27 mouse cellular contexts compared by ENCODE assay signal in genomic region chr13:36085971-36086370, GRCm38 (mm10). TPM values are rescaled to one million over a fixed set of nuclear protein-coding genes. Genes with fewer than 3 reads are reported as not detected.
A peak's percentile ranks its signal among the peaks of the same experiment; 100 is the strongest.
DNase-seq lines count a peak whose midpoint lies in the region; ATAC-seq and TF ChIP-seq lines count a peak whose summit lies in the region.
"Had no signal": no experiment of that assay in that cellular context is flagged by ENCODE, and none has a peak within 500 bp of the region (broad histone marks: within the 10 kb centered on the region; RNA-seq: fewer than 3 reads in every experiment).

No protein-coding gene starts in this region.

- TF ChIP-seq EP300 in liver, postnatal 0 days (IDR thresholded peaks at IDR 0.05; ENCODE audit: low read depth): no peak

- peak overlapping the region; percentile 62; the same call in 1 of the 2 replicates for H3K27ac ChIP-seq in liver, embryonic 12.5 days
- H3K27ac ChIP-seq in liver, postnatal 0 days (ENCODE audit: low read depth): no peak overlapping the region
- peak overlapping the region; percentile 18 for H3K27ac ChIP-seq in liver, embryonic 16.5 days (ENCODE audit: low read length)
- H3K27ac ChIP-seq: hindbrain, embryonic 10.5 days; intestine, embryonic 15.5 days; limb, embryonic 13.5 days; lung, embryonic 15.5 days; midbrain, embryonic 10.5 days; neural tube, embryonic 12.5 days; stomach, embryonic 15.5 days had no signal

- TF ChIP-seq CTCF in liver, postnatal 0 days (IDR thresholded peaks at IDR 0.05; ENCODE audit: low read depth): no peak

- no peaks in the 10 kb centered on the region for H3K9me3 ChIP-seq in liver, embryonic 12.5 days (replicated peaks)
- H3K9me3 ChIP-seq in liver, postnatal 0 days (ENCODE audit: low read length): no peaks in the 10 kb centered on the region
- no peaks in the 10 kb centered on the region for H3K9me3 ChIP-seq in liver, embryonic 16.5 days (replicated peaks; ENCODE audit: control insufficient read depth, low read length)
- H3K9me3 ChIP-seq: hindbrain, embryonic 10.5 days; intestine, embryonic 15.5 days; limb, embryonic 13.5 days; lung, embryonic 15.5 days; midbrain, embryonic 10.5 days; neural tube, embryonic 12.5 days; stomach, embryonic 15.5 days had no signal

- no peak overlapping the region for H3K4me3 ChIP-seq in liver, embryonic 12.5 days
- H3K4me3 ChIP-seq in liver, postnatal 0 days (ENCODE audit: low read depth, low read length): no peak overlapping the region
- H3K4me3 ChIP-seq in liver, embryonic 16.5 days (ENCODE audit: low read depth, low read length): no peak overlapping the region
- H3K4me3 ChIP-seq: hindbrain, embryonic 10.5 days; intestine, embryonic 15.5 days; limb, embryonic 13.5 days; lung, embryonic 15.5 days; midbrain, embryonic 10.5 days; myocyte; neural tube, embryonic 12.5 days; stomach, embryonic 15.5 days had no signal

- peak; percentile 27 for DNase-seq in adrenal gland, adult 2 months
- DNase-seq in adrenal gland, postnatal 4 days (ENCODE audit: low spot score in 2 of 2): no peak
- no peak for DNase-seq in liver, postnatal 0 days
- peak; percentile 27 for DNase-seq in Muller cell, postnatal 12 days (ENCODE audit: inconsistent ontology term)
- DNase-seq in right cerebral cortex, postnatal 10 days (ENCODE audit: low spot score in 2 of 2): no peak
- DNase-seq: cerebellum, adult 11 months; cerebellum, adult 9-10 months; cerebellum, postnatal 36 days; gastrocnemius, postnatal 14 days; heart, postnatal 14 days; kidney, adult 9 months; kidney, postnatal 4 days had no signal

- peak overlapping the region; percentile 19; the same call in 1 of the 2 replicates for H3K9ac ChIP-seq in liver, embryonic 12.5 days
- H3K9ac ChIP-seq in liver, postnatal 0 days (replicated peaks): no peak overlapping the region
- H3K9ac ChIP-seq in liver, embryonic 16.5 days (ENCODE audit: low read depth, low read length): peak overlapping the region; percentile 46
- H3K9ac ChIP-seq: intestine, embryonic 15.5 days; limb, embryonic 13.5 days; lung, embryonic 15.5 days; neural tube, embryonic 12.5 days; stomach, embryonic 15.5 days had no signal

- 80% methylated on average over 3 of the region's 3 CpGs for WGBS in liver, embryonic 12.5 days (ENCODE audit: insufficient replicate concordance)
- WGBS in liver, postnatal 0 days (ENCODE audit: insufficient replicate concordance): 85% methylated on average over 3 of the region's 3 CpGs
- WGBS in liver, embryonic 16.5 days (ENCODE audit: insufficient replicate concordance): 75% methylated on average over 3 of the region's 3 CpGs

- no peak overlapping the region for H3K4me2 ChIP-seq in liver, embryonic 12.5 days
- no peak overlapping the region for H3K4me2 ChIP-seq in liver, postnatal 0 days (ENCODE audit: low read depth, low read length)
- no peak overlapping the region; the same call in 1 of the 2 replicates for H3K4me2 ChIP-seq in liver, embryonic 16.5 days (ENCODE audit: low read depth, low read length)
- H3K4me2 ChIP-seq: intestine, embryonic 15.5 days; limb, embryonic 13.5 days; lung, embryonic 15.5 days; neural tube, embryonic 12.5 days; stomach, embryonic 15.5 days had no signal

- H3K36me3 ChIP-seq in liver, embryonic 12.5 days: peaks cover 50% of the 10 kb centered on the region
- H3K36me3 ChIP-seq in liver, postnatal 0 days (replicated peaks; ENCODE audit: insufficient read depth, low read length): peaks cover 8% of the 10 kb centered on the region; the same call in 1 of the 2 replicates
- H3K36me3 ChIP-seq in liver, embryonic 16.5 days (ENCODE audit: control insufficient read depth, insufficient read depth): no peaks in the 10 kb centered on the region
- H3K36me3 ChIP-seq: intestine, embryonic 15.5 days; lung, embryonic 15.5 days; stomach, embryonic 15.5 days had no signal

- H3K27me3 ChIP-seq in liver, embryonic 12.5 days (replicated peaks): no peaks in the 10 kb centered on the region
- no peaks in the 10 kb centered on the region for H3K27me3 ChIP-seq in liver, postnatal 0 days (ENCODE audit: insufficient read depth, low read length)
- H3K27me3 ChIP-seq in liver, embryonic 16.5 days (ENCODE audit: control insufficient read depth, insufficient read depth, low read depth, low read length): no peaks in the 10 kb centered on the region
- H3K27me3 ChIP-seq: CH12.LX; intestine, embryonic 15.5 days; limb, embryonic 13.5 days; lung, embryonic 15.5 days; neural tube, embryonic 12.5 days; Patski; stomach, embryonic 15.5 days had no signal

- no peak for ATAC-seq in liver, embryonic 12.5 days
- no peak for ATAC-seq in liver, postnatal 0 days
- ATAC-seq in liver, embryonic 16.5 days (ENCODE audit: low read depth): no peak
- ATAC-seq: forebrain, embryonic 14.5 days; hindbrain, embryonic 16.5 days; midbrain, embryonic 16.5 days; Patski had no signal

- H3K4me1 ChIP-seq in liver, embryonic 12.5 days: peaks cover 54% of the 10 kb centered on the region
- peaks cover 9% of the 10 kb centered on the region for H3K4me1 ChIP-seq in liver, postnatal 0 days (ENCODE audit: insufficient read depth)
- peaks cover 45% of the 10 kb centered on the region for H3K4me1 ChIP-seq in liver, embryonic 16.5 days (ENCODE audit: control insufficient read depth, low read depth, low read length)
- H3K4me1 ChIP-seq: hindbrain, embryonic 10.5 days; intestine, embryonic 15.5 days; limb, embryonic 13.5 days; lung, embryonic 15.5 days; midbrain, embryonic 10.5 days; neural tube, embryonic 12.5 days; stomach, embryonic 15.5 days had no signal

RNA-seq across cellular contexts. Expression of gene Fars2, which starts 31.2 kb away (rescaled TPM):
- total RNA-seq in adrenal gland, adult 2 months (2021): 100 to 1,000 TPM in 1 of 2 experiments, 10 to 100 TPM in 1; 87.8 to 121 TPM
- polyA plus RNA-seq in adrenal gland, adult 2 months (2012; rRNA removed): 61.9 and 73.5 TPM in 2 replicates
- 10 to 100 TPM; 81.7 to 82.0 TPM for total RNA-seq in adrenal gland, postnatal 4 days (2021)
- 28.0 and 31.0 TPM in 2 replicates for polyA plus RNA-seq in liver, embryonic 12.5 days (2016; fragmentation: Nextera tagmentation; extraction: Ambion mirVana)
- polyA plus RNA-seq in liver, postnatal 0 days (2015; fragmentation: Nextera tagmentation; extraction: Ambion mirVana): 37.9 and 39.3 TPM in 2 replicates
- polyA plus RNA-seq in liver, embryonic 16.5 days (2015; fragmentation: Nextera tagmentation; extraction: Ambion mirVana): 26.0 and 26.8 TPM in 2 replicates

RNA-seq across cellular contexts. Expression of gene Lyrm4, which starts 31.4 kb away (rescaled TPM):
- 10 to 100 TPM; 21.0 to 27.3 TPM for total RNA-seq in adrenal gland, adult 2 months (2021)
- polyA plus RNA-seq in adrenal gland, adult 2 months (2012; rRNA removed): 12.2 and 13.3 TPM in 2 replicates
- total RNA-seq in adrenal gland, postnatal 4 days (2021): 10 to 100 TPM; 17.5 to 18.3 TPM
- polyA plus RNA-seq in liver, embryonic 12.5 days (2016; fragmentation: Nextera tagmentation; extraction: Ambion mirVana): 27.5 and 27.6 TPM in 2 replicates
- 18.7 and 19.3 TPM in 2 replicates for polyA plus RNA-seq in liver, postnatal 0 days (2015; fragmentation: Nextera tagmentation; extraction: Ambion mirVana)
- polyA plus RNA-seq in liver, embryonic 16.5 days (2015; fragmentation: Nextera tagmentation; extraction: Ambion mirVana): 16.9 and 17.1 TPM in 2 replicates

Comparison
In these comparisons a context has a peak if more than half of its experiments do, and no peak if none do; other contexts are left out.
1. DNase-seq: peak in adrenal gland, adult 2 months (single experiment) and Muller cell, postnatal 12 days (single experiment); none in adrenal gland, postnatal 4 days (0 of 2), liver, postnatal 0 days (single experiment) and right cerebral cortex, postnatal 10 days (0 of 2).